Mouse (Mus musculus) forebrain, embryonic 13.5 days (tissue): ENCODE results near the gene Gpr62. TPM values are rescaled to one million over a fixed set of nuclear protein-coding genes. Genes with fewer than 3 reads are reported as not detected.

Experiments
- ATAC-seq: fragments of 200-750 bp; cut with Nextera tagmentation; 2 replicates; pipeline ENCODE4 v1.8.0; 2017
- H3K27ac ChIP-seq: fragments of 300-500 bp; sonication (generic); 2 replicates; pipeline ENCODE4 v1.5.1; 2015; ENCODE audit warnings: inconsistent platforms, mild to moderate bottlenecking, moderate library complexity
- H3K27me3 ChIP-seq: fragments of 300-500 bp; sonication (generic); 2 replicates; pipeline ENCODE4 v1.6.1; 2015; ENCODE audit warnings: mild to moderate bottlenecking, inconsistent platforms
- H3K36me3 ChIP-seq: fragments of 300-500 bp; sonication (generic); 2 replicates; pipeline ENCODE4 v1.6.1; 2015; ENCODE audit warnings: mild to moderate bottlenecking, inconsistent platforms; ENCODE audit not compliant: poor library complexity, severe bottlenecking
- H3K4me1 ChIP-seq: fragments of 300-500 bp; sonication (generic); 2 replicates; pipeline ENCODE4 v1.6.1; 2015; ENCODE audit warnings: inconsistent platforms
- H3K4me2 ChIP-seq: fragments of 300-500 bp; sonication (generic); 2 replicates; pipeline ENCODE4 v1.6.1; 2015; ENCODE audit warnings: inconsistent platforms, mild to moderate bottlenecking, moderate library complexity
- H3K4me3 ChIP-seq: fragments of 300-500 bp; sonication (generic); 2 replicates; pipeline ENCODE4 v1.5.1; 2015; ENCODE audit warnings: mild to moderate bottlenecking, inconsistent platforms
- H3K9ac ChIP-seq: fragments of 300-500 bp; sonication (generic); 2 replicates; pipeline ENCODE4 v1.6.1; 2015; ENCODE audit warnings: mild to moderate bottlenecking, inconsistent platforms
- H3K9me3 ChIP-seq: fragments of 300-500 bp; sonication (generic); replicated peaks from 2 replicates; pipeline ENCODE4 v1.6.1; 2016; ENCODE audit warnings: inconsistent platforms
- WGBS: fragments of 180-500 bp; shearing (Covaris S2); methylation state at CpG from one replicate; pipeline ENCODE4 v1.1.7; 2015; 5-methylcytosine and 5-hydroxymethylcytosine counted together
- polyA plus RNA-seq: library from polyadenylated mRNA; unstranded; fragments of >200 nt; fragmentation: Nextera tagmentation; extraction: Ambion mirVana; gene quantifications from 2 replicates; pipeline ENCODE4 v1.2.1, GENCODE M21; 2015

Gpr62 gene
- polyA plus RNA-seq, 1 experiment from 2014 or later: 0.45 TPM

GRCm38 (mm10) chr9:106452821-106453220 lies 12.9 kb downstream of the Gpr62 start:
- Histone ChIP-seq H3K4me3 (peak overlapping the region; percentile 81), H3K27me3 (no peaks in the 10 kb centered on the region), H3K4me1 (peaks cover 77% of the 10 kb centered on the region), H3K4me2 (peak overlapping the region; percentile 98), H3K36me3 (peaks cover 16% of the 10 kb centered on the region; the same call in 1 of the 2 replicates), H3K9me3 (no peaks in the 10 kb centered on the region), H3K27ac (peak overlapping the region; percentile 96), H3K9ac (peak overlapping the region; percentile 97)
- 0% methylated on average over 7 of the region's 7 CpGs for WGBS
- ATAC-seq: no peak

- WGBS: 13% methylated on average over 6 of the region's 6 CpGs
- H3K27ac ChIP-seq: peak overlapping the region; percentile 96
- H3K9ac ChIP-seq: peak overlapping the region; percentile 97
- peaks cover 12% of the 10 kb centered on the region; the same call in 1 of the 2 replicates for H3K36me3 ChIP-seq
- ATAC-seq: no peak
- peak overlapping the region; percentile 81 for H3K4me3 ChIP-seq
- no peaks in the 10 kb centered on the region for H3K27me3 ChIP-seq
- H3K9me3 ChIP-seq: no peaks in the 10 kb centered on the region
- peak overlapping the region; percentile 98 for H3K4me2 ChIP-seq
- H3K4me1 ChIP-seq: peaks cover 77% of the 10 kb centered on the region
Observed at GRCm38 (mm10) chr9:106452351-106452750, 13.4 kb downstream of the Gpr62 start.

GRCm38 (mm10) chr9:106451899-106452298 lies 13.8 kb downstream of the Gpr62 start:
- WGBS: 55% methylated on average over 2 of the region's 2 CpGs
- no peak overlapping the region for H3K4me3 ChIP-seq
- no peak overlapping the region for H3K4me2 ChIP-seq
- ATAC-seq: no peak
- H3K4me1 ChIP-seq: peaks cover 76% of the 10 kb centered on the region
- H3K36me3 ChIP-seq: peaks cover 7% of the 10 kb centered on the region; the same call in 1 of the 2 replicates
- no peaks in the 10 kb centered on the region for H3K27me3 ChIP-seq
- no peaks in the 10 kb centered on the region for H3K9me3 ChIP-seq
- no peak overlapping the region for H3K9ac ChIP-seq
- 0 out of 2 replicates have a peak overlapping the region, but pooled peaks have one; percentile 96 for H3K27ac ChIP-seq

- no peak overlapping the region for H3K4me3 ChIP-seq
- H3K4me1 ChIP-seq: peaks cover 76% of the 10 kb centered on the region
- no peak overlapping the region for H3K4me2 ChIP-seq
- H3K9me3 ChIP-seq: no peaks in the 10 kb centered on the region
- no peaks in the 10 kb centered on the region for H3K27me3 ChIP-seq
- H3K9ac ChIP-seq: no peak overlapping the region
- H3K27ac ChIP-seq: no peak overlapping the region
- 0 out of 2 replicates have a peak, but pooled peaks cover 2% of the 10 kb centered on the region for H3K36me3 ChIP-seq
- WGBS: 77% methylated on average over 11 of the region's 11 CpGs
- no peak for ATAC-seq
Observed at GRCm38 (mm10) chr9:106451298-106451697, 14.4 kb downstream of the Gpr62 start.

- peak overlapping the region; percentile 12; the same call in 1 of the 2 replicates for H3K4me2 ChIP-seq
- H3K4me3 ChIP-seq: no peak overlapping the region
- H3K27me3 ChIP-seq: no peaks in the 10 kb centered on the region
- no peak overlapping the region for H3K27ac ChIP-seq
- no peak for ATAC-seq
- H3K36me3 ChIP-seq: no peaks in the 10 kb centered on the region
- H3K4me1 ChIP-seq: peaks cover 75% of the 10 kb centered on the region
- 22% methylated on average over 9 of the region's 9 CpGs for WGBS
- H3K9me3 ChIP-seq: no peaks in the 10 kb centered on the region
- no peak overlapping the region for H3K9ac ChIP-seq
Observed at GRCm38 (mm10) chr9:106450661-106451060, 15.1 kb downstream of the Gpr62 start.

- 94% methylated on average over 8 of the region's 8 CpGs for WGBS
- Histone ChIP-seq H3K4me3 (no peak overlapping the region), H3K9ac (no peak overlapping the region), H3K36me3 (no peaks in the 10 kb centered on the region), H3K9me3 (no peaks in the 10 kb centered on the region), H3K27ac (no peak overlapping the region), H3K4me2 (no peak overlapping the region), H3K4me1 (peaks cover 71% of the 10 kb centered on the region), H3K27me3 (no peaks in the 10 kb centered on the region)
- no peak for ATAC-seq
Observed at GRCm38 (mm10) chr9:106449947-106450346, 15.8 kb downstream of the Gpr62 start.

GRCm38 (mm10) chr9:106448498-106449031 lies 17.2 kb downstream of the Gpr62 start:
- peak; percentile 54 for ATAC-seq
- peak overlapping the region; percentile 61 for H3K4me2 ChIP-seq
- H3K9me3 ChIP-seq: no peaks in the 10 kb centered on the region
- 1% methylated on average over 23 of the region's 23 CpGs for WGBS
- peak overlapping the region; percentile 35 for H3K4me3 ChIP-seq
- H3K9ac ChIP-seq: peak overlapping the region; percentile 59
- H3K27ac ChIP-seq: no peak overlapping the region
- H3K27me3 ChIP-seq: no peaks in the 10 kb centered on the region
- H3K4me1 ChIP-seq: peaks cover 67% of the 10 kb centered on the region
- H3K36me3 ChIP-seq: no peaks in the 10 kb centered on the region

- Histone ChIP-seq H3K9me3 (no peaks in the 10 kb centered on the region), H3K9ac (no peak overlapping the region), H3K36me3 (no peaks in the 10 kb centered on the region), H3K4me3 (no peak overlapping the region; the same call in 1 of the 2 replicates), H3K4me2 (peak overlapping the region; percentile 61), H3K4me1 (peaks cover 63% of the 10 kb centered on the region), H3K27me3 (no peaks in the 10 kb centered on the region), H3K27ac (peak overlapping the region; percentile 14; the same call in 1 of the 2 replicates)
- ATAC-seq: peak; percentile 36
- 40% methylated on average over 9 of the region's 9 CpGs for WGBS
Observed at GRCm38 (mm10) chr9:106447951-106448350, 17.8 kb downstream of the Gpr62 start.

- Histone ChIP-seq H3K27me3 (no peaks in the 10 kb centered on the region), H3K9ac (peak within 1 kb of the TSS; percentile 66), H3K36me3 (no peaks in the 10 kb centered on the region), H3K9me3 (no peaks in the 10 kb centered on the region), H3K4me1 (peaks cover 57% of the 10 kb centered on the region), H3K4me2 (peak within 1 kb of the TSS; percentile 61), H3K4me3 (peak within 1 kb of the TSS; percentile 44), H3K27ac (peak within 1 kb of the TSS; percentile 14)
- WGBS: 0% methylated on average over 24 of the region's 24 CpGs
- peak; percentile 88 for ATAC-seq
Observed at GRCm38 (mm10) chr9:106447348-106447747, 18.4 kb downstream of the Gpr62 start, which contains the start of the genes Abhd14b and Abhd14a. TSS of gene Abhd14b (plus strand) at chr9:106447459. TSS of gene Abhd14a (minus strand) at chr9:106447678.

GRCm38 (mm10) chr9:106444836-106445235 lies 20.9 kb downstream of the Gpr62 start:
- peaks cover 36% of the 10 kb centered on the region for H3K4me1 ChIP-seq

GRCm38 (mm10) chr9:106442680-106443079 lies 23.1 kb downstream of the Gpr62 start:
- Histone ChIP-seq H3K36me3 (no peaks in the 10 kb centered on the region; the same call in 1 of the 2 replicates), H3K4me3 (no peak overlapping the region), H3K4me1 (peaks cover 33% of the 10 kb centered on the region), H3K27ac (no peak overlapping the region), H3K9me3 (no peaks in the 10 kb centered on the region), H3K4me2 (no peak overlapping the region), H3K27me3 (no peaks in the 10 kb centered on the region), H3K9ac (no peak overlapping the region)
- ATAC-seq: no peak
- 76% methylated on average over 5 of the region's 5 CpGs for WGBS

More at GRCm38 (mm10) chr9:106444836-106445235, 20.9 kb downstream of the Gpr62 start:
- Histone ChIP-seq H3K4me3 (no peak overlapping the region), H3K9ac (no peak overlapping the region), H3K9me3 (no peaks in the 10 kb centered on the region), H3K36me3 (no peaks in the 10 kb centered on the region; the same call in 1 of the 2 replicates), H3K27me3 (no peaks in the 10 kb centered on the region), H3K4me2 (no peak overlapping the region), H3K27ac (no peak overlapping the region)
- WGBS: 84% methylated on average over 4 of the region's 4 CpGs
- no peak for ATAC-seq

- 0 out of 2 replicates have a peak overlapping the region, but pooled peaks have one; percentile 30 for H3K9ac ChIP-seq
- WGBS: 89% methylated on average over 9 of the region's 9 CpGs
- no peaks in the 10 kb centered on the region for H3K27me3 ChIP-seq
- no peak overlapping the region for H3K4me2 ChIP-seq
- no peak overlapping the region for H3K4me3 ChIP-seq
- no peak overlapping the region for H3K27ac ChIP-seq
- H3K4me1 ChIP-seq: peaks cover 26% of the 10 kb centered on the region
- H3K9me3 ChIP-seq: no peaks in the 10 kb centered on the region
- ATAC-seq: no peak
- H3K36me3 ChIP-seq: peaks cover 40% of the 10 kb centered on the region
Observed at GRCm38 (mm10) chr9:106436566-106436965, 29.2 kb downstream of the Gpr62 start.
